Mouse (Mus musculus) brain, adult 2 months (tissue): ENCODE measurements at regions not wholly inside any gene's neighbourhood (a gene's known extent, or its start where the extent isn't known, plus 50 kb on each side); places are given as distances from the start of the nearest gene placed in this dataset.

Experiments used
- DNase-seq: peaks from one replicate; pipeline ENCODE4 v3.0.0; 2011; ENCODE audit warnings: low read depth, low spot score

DNA sequence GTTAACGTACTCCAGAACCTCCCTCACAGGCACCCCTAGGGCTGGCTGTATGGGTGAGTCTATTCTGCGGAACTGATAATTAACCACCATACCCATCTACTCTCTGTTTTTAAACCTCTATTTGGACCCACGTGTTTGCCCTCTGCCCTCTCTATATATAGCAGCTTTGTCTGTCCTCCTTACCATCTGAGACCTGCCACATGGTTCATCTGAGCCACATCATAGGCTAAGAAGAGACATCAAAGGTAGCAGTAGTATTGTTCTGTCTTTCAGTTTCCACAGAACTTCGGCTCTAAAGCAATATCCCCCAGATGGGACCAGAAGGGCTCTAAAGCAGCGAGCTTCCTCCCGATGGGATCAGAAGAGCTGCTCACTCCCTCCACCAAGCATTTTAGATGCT is 281.7 kb upstream of the Xylt1 start:
- DNase-seq = no peak

DNA sequence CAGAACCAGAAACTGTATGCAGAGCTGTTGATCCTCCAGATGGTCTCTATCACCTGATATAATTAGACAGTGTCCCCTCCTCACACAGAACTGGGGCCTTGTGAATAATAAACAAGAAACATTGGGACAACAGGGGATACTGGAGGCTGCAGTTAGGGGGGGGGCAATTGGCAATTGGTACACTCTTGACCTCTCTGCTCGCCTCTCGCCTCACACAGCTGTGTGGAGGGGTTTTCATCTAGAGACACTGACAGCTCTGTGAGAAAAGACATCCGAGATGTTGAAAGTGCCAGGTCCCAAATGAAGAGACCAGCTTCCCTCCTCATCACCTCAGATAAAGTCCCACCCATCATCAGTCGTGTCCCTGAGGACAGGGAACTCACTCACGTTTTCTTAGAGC is 277.7 kb upstream of the Xylt1 start:
- DNase-seq = no peak

DNA sequence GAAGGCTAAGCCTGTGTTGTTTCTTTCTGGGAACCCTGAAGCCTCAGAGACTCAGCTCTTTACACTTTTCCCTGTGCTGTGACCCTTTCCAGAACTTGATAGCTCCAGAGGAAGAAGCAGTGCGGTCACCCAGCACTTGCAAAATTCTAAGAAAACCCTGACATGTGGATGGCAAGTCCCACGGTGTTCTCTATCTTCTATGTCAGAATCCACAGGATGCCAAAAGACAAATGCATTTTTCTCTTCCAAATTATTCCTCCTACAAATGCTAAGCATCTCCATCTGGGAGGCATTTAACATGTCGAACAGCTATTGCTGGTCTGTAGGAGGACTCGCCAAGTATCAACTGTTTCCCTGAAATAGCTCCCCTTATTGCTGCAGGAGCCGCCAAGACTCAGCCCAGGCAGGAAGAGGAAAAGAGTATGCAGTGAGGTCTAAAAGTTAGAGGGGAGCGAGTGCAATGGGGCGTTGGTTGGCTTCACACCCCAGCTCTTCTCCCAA is 274.0 kb upstream of the Xylt1 start:
- peak; percentile 94 for DNase-seq

DNA sequence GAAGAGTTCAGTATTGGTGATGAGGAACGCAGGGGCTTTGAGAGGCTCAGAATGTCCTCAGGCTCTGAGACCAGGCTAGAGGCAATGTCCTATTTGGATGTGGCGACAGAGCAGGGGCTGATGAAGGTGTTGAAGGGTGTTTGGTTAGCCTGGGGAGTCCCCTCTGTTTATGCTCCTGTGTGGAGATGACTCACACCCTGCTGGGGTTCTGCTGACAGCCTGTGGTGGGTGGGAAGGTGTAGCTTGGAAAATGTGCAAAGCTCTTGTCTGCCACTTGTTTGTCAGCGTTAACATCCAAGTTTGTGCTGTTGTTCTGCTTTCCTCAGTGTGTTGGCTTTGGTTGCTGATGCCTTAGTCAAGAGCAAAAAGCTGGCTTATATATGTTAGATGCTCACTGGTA is 272.4 kb upstream of the Xylt1 start:
- peak; percentile 91 for DNase-seq

DNA sequence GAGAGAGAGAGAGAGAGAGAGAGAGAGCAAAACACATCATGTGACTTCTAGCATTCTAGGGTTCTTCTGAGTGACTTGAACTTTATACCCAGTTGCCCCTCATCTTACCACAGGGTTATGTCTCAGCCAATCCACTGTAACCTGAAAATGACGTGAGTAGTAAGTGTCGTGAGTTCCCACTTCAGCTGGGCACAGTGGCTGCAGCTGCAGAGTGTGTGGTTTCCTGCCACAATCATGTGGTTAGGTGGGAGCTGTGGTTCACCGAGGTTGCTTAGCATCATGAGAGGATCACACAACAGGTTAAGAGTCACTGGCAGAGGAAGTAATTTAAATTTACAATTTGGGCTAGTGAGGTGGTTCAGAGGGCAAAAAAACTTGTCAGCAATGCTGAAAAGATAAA is 253.1 kb upstream of the Xylt1 start:
- no peak for DNase-seq

DNA sequence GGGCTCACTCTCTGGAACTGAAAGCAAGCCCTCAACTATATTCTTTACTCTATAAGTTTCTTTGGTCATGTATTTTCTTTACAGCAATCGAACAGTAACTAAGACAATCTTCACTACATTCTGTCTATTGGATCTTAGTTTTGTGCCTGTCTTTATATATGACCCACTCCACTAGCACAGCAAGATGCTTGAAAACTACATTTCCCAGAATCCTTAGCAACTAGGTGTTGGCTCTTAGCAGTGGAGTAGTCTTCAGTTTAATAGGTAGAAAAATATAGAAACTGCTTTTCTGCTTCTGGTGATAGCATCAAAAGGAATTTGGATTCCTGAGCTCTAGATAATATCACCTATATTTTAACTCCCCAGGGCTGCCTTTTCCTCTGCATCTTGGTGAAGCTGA is 245.9 kb upstream of the Xylt1 start:
- DNase-seq = no peak

DNA sequence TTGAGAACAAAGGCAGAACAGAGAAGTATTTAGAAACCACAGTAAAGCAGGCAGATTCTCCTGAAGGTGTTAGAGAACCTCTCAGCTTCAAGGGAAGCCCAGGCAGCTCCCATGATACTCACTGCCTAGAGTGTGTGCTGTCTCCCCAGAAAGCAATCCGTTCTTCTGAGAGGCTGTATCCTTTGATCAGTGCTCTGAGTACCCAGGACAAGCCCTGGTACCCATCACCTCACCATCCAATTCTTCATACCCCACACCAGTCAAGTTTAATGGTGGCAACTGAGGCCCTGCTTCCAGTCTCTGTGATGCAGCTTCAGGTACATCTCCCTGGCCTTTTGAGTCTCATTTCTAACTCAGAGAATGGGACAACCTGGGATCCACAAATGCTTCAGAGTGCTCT is 242.1 kb upstream of the Xylt1 start:
- DNase-seq = no peak

DNA sequence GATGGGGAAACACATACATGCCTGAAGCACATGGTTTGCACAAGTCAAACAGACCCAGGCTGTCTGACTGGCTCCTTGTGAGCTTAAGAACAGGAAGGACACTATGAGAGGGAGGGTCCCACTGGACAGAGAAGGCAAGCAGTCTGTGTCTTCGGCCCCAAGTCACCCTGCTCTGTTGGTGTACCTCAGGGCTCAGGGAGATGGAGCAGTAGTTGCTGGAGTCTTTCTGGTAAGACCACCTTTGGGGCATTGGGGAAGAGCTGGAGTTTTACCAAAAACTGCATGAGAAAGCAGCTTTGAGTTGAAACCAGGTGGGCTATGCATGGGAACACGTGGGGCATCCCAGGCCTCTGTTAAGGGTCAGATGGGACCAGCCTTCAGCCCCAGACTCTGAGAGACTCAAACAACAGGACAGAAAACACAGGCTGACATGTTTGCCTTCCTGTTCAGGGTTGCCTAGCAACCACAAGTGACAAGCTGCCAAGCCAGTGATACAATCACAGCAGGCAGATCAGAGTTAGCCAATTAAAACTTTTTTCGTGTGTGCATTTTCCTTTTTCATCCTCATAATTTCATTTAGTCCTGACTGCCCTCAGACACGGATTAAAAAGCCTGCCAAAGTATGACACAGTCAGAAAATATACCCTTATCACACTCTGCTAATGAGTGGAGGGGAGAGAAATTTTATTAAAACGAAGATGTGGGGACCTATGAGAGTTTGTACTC is 241.4 kb upstream of the Xylt1 start:
- peak; percentile 76 for DNase-seq

DNA sequence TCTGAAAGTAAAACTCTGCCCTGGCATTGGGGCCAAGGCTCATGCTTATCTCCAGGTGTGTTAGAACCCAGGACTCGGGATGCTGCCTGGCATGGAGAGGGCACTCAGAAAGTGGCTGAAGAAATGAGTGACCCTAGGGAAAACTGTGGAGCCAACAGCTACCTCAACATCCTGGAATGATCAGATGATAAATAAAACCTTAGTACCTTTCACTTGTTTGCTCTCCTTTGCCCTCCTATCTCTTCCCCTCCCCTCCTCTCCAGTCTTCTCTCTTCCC is 240.9 kb upstream of the Xylt1 start:
- no peak for DNase-seq

DNA sequence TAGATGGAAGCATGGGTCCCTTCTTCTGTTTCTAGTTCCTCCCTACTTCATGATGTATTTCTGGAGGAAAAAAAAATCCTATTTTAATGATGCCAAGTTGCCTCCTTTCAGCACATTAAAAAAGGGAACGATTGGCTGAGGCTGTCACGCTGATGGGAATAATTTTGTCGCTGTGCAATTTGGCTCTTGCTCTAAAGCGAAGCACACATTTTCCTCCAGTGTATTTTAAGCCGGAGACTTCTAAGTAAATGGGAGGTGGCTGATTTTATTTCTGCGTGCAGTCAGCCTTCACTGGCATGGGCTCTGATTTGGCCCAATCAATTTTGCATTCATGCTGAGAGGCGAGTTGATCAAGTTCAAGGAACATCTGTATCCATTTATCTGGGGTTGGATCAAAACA is 234.0 kb upstream of the Xylt1 start:
- DNase-seq = peak; percentile 83

DNA sequence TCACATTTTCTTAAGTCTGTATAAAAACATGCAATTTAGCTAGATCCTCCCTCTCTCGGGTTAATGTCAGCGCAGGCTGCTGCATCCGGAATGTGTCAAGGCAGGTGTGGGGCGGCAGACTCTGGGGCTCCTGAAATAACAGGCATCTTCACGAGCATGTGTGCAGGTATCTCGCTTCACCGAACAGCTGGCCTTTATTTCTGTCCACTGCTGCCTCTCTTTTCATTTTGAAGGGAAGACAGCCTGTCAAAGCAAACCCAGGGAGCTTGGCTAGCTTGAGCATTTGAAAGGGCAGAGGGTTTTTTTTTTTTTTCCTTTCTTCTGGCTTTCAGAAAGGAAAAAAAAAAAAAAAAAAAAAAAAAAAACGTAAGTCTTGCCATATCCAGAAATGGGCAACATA is 230.4 kb upstream of the Xylt1 start:
- DNase-seq = peak; percentile 33

DNA sequence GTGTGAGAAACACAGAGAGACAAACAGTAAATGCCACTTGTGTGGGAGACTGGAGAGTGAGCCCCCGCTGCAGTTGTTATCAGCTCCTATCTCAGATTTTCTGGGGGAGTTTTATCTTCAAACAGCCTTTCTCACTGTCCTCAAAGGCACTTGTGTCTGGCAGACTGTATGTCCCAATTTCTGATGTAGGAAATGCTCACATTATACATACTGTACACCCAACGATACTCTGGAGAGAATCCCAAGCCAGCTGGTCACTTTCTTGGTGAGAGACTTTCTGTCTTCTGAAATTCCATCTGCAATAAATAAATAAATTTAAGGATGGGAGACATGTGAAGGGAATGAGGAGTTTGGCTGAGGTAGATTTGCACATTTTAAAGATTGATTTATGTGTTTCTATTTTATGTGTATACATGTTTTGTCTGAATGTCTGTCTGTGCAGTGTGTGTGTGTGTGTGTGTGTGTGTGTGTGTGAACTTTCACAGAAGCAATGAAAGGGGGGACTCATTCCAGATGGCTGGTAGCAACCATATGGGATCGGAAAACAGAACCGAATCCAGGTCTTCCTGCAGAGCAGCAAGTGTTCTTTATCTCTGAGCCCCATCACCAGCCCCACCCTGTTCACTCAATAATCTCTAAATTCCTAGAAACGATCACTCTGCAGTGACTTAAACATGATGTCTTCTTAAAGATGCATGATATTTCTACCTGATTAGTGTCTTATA is 226.8 kb upstream of the Xylt1 start:
- peak; percentile 64 for DNase-seq

DNA sequence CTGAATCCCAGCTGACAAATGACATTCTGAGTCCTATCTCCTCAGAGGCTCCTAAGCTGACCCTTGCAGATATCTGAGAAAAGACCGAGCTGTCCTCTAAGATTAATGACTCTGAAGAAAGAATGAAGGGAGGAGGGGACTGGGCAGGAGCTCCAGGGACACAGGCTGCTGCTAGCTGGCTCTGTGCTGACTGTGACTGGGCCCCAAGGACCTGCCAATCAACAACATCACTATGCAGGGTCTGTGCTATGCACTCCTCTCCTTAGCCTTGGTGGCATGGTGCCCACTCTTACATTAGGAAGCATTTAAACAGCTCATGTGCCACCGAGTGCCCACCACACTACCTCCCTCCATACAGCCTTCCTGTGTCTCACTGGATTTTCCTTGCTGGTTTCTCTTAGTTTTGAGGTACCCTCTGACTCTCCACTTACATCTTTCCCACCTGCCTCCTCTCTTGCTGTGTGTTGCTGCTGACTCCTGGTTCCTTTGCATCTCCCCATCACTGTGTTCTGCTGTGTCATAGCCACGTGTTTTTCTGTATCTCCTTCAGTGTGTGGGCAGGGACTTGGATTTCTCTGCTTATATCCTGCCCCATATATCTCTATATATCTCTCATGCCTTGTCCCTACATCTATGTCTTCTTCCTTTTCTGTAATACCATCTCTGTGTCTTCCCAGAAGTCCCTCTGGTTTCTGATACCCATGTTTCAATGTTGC is 219.4 kb upstream of the Xylt1 start:
- peak; percentile 52 for DNase-seq

DNA sequence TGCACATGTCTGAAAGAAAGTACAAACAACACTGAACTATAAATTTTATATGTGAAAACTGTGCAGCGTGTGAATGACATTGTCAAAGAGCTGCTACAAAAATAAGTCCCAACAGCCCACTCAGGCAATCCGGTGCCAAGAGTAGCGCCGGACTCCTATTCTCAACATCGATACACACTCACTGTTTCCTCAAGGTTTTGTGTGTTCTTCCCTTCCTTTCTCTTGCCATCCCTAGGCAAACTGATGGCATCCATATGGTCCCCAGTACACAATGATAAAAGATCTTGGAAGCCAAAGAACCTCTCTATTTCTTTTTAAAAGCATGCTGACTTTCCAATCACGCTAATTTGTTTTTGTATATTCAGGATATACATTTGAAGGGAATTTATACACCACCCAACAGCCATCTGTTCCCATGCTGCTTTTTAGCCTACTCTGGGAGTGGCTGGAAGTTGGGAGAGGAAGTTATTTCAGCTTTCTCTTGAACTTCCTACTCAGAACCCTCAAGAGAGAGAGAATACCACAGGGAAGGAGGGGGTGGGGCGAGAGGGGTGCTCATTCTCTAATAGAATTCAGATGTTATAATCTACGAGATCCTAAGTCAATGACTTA is 205.9 kb upstream of the Xylt1 start:
- DNase-seq = peak; percentile 73

DNA sequence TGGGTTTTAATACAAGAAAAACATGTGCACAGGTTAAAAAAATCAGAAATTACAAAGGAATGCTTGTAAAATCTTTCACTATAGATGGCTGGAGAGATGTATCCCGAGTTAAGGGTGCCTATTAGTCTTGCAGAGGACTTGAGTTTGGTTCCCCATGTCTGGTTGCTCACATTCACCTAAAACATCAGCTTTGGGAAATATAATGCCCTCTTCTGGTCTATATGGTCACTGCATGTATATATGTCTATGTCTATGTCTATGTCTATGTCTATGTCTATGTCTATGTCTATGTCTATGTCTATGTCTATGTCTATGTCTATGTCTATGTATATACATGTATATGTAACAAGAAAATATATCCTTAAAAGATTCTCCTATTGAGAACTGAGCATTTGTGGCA is 196.8 kb upstream of the Xylt1 start:
- no peak for DNase-seq

DNA sequence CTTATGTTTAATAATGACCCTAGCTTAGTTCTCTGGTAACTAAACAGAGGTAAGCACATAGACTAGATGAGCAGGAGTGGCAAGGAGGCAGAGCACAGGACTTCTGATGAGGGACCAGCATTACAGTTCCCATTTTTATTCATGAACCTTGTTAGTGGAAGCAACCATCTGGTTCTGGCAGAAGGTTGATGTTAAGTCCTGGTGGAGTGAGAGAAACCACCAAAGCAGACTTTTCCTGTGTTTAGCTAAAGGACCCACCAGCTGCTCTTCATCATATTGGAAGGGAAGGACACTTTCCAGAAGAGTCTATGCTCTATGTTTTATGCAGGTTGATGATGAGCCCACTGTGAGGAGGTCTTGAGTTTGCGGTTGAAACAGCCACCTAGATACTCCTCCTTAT is 194.9 kb upstream of the Xylt1 start:
- DNase-seq = peak; percentile 50

DNA sequence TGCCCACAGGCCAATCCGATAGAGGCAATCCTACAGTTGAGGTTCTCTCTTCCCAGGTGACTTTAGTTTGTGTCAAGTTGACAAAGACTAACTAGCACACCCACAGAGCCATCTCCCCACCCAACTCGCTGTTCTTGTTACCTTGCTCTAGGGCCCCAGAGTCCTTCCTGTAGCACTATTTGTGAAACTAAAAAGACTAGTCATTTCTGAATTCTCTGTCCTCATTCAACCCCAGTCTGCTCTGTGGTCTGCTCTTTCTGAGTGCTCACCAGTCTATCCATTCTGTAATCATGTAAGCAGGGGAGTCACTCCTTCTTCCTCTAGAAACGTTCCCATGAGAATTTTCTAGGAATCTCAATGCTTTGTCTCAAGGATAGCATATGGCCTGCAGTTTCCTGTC is 184.2 kb upstream of the Xylt1 start:
- no peak for DNase-seq

DNA sequence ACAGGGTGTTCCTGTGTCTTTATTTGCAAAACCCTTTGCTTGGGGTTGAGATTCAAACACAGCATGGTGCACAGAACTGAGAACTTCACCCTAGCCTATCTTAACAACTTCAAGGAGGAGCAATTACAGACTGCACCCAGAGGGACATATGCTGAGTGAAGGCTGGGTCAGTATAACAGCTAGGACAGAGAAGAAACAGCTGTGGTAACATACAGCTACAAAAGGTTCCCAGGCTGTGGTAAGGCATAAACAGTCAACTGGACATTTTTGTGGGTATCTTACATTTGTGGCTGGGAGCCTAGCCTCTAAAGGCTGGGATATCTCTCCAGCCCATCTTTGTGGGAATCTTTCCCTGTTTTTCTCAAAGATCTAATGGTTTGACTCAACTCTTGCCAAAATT is 154.5 kb upstream of the Xylt1 start:
- no peak for DNase-seq

DNA sequence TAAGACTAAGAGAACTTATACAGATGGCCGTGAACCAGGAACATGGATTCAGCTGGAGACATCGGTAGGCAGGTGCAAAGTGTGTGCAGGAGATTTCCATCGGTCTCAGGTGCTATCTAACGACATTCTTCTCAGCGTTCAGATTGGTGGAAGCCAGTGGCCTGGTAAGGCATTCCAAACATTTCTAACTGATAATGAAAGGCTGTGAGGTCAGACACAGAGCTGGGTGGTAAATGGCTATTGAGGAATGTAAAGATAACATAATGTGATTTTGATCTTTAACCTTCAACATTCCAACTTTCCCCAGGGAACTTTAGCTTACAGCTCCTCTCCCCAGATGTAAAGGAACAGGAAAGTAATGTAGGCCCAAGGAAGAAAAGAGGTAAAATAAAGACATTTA is 151.2 kb upstream of the Xylt1 start:
- DNase-seq = no peak

DNA sequence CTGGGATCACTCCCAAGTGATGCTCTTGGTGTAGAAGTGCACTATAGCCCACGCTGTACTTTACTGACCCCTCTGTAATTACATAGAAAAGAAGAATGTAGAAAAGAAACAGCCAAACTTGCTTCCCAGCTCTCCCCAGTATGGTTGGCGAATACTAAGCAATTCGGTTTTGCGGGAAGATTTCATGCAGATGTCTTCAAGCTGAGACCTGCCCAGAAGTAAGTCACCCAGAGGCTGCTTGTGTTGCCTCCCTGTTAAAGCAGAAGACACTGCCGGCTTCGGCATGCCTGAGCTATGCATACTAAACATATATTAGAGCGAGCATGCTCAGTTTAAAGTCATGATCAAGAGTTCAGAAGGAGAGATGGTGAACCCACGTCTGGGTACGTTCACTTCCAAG is 124.0 kb upstream of the Xylt1 start:
- DNase-seq = no peak

DNA sequence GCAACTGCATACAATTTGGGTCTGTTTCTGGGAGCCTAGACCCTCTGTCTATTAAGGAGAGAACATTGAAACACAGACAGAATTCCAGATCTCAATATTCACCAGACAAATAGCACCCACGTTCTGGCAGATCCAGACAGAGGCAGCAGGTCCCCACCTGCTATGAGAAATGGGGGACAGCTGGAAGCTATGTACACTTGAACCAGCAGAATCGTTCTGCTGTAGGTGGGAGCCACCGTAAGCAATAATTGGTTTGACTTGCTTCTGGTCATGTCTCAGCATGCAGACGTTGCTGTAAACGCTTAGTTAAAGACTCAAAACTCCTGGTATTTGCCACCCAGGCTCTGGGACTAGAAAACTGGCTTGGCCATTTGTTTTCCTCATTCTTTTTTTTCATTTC is 122.2 kb upstream of the Xylt1 start:
- DNase-seq = peak; percentile 50

DNA sequence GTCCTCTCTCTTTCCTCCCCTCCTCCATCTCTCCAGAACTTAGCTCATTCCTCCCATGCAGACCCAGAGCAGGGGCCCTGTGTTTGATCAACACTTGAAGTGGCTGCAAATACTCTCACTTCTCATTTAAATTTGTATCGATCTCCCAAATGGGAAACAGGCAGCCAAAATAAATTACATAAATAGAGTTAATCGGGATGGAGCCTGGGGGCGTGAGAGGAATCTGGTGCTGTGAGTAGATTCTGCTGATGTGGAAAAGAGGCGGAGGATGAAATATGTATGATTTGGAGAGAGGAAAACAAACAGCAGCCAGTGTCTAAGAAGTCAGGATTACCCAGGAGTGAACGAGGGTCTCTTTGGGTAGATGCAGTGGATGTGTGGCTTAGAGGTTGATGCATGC is 121.6 kb upstream of the Xylt1 start:
- DNase-seq = peak; percentile 63
